Mouse (Mus musculus) ES-Bruce4 (cell line): ENCODE measurements around the gene Dlgap4. TPM values are rescaled to one million over a fixed set of nuclear protein-coding genes. Genes with fewer than 3 reads are reported as not detected.

ENCODE experiments used
- H3K27ac ChIP-seq: 2 replicates; pipeline ENCODE4 v1.5.1; 2012; ENCODE audit warnings: low read length, inconsistent platforms; ENCODE audit not compliant: insufficient read depth
- H3K27me3 ChIP-seq: 2 replicates; pipeline ENCODE4 v1.6.1; 2012; ENCODE audit warnings: mild to moderate bottlenecking, low read length, inconsistent platforms; ENCODE audit not compliant: control insufficient read depth, poor library complexity, insufficient read depth, severe bottlenecking
- H3K36me3 ChIP-seq: 2 replicates; pipeline ENCODE4 v1.6.1; 2012; ENCODE audit warnings: inconsistent platforms, mild to moderate bottlenecking, low read length, moderate library complexity; ENCODE audit not compliant: control insufficient read depth, poor library complexity, insufficient read depth, severe bottlenecking
- H3K4me1 ChIP-seq: one replicate; pipeline ENCODE4 v1.8.1; 2011; ENCODE audit warnings: low read length; ENCODE audit not compliant: control insufficient read depth, insufficient read depth
- H3K4me3 ChIP-seq: 2 replicates; pipeline ENCODE4 v1.5.1; 2011; ENCODE audit warnings: low read depth, mild to moderate bottlenecking, low read length
- H3K9ac ChIP-seq: 2 replicates; pipeline ENCODE4 v1.6.1; 2012; ENCODE audit warnings: low read depth, mild to moderate bottlenecking, inconsistent platforms; ENCODE audit not compliant: poor library complexity, severe bottlenecking
- H3K9me3 ChIP-seq: replicated peaks from 2 replicates; pipeline ENCODE4 v1.6.1; 2012; ENCODE audit warnings: mild to moderate bottlenecking, low read length, inconsistent platforms; ENCODE audit not compliant: control insufficient read depth, poor library complexity, insufficient read depth, severe bottlenecking
- CTCF ChIP-seq: IDR thresholded peaks from one replicate; pipeline ENCODE4 v1.8.1; 2011; ENCODE audit warnings: low read depth, low read length
- EP300 ChIP-seq: IDR thresholded peaks from 2 replicates; pipeline ENCODE4 v1.6.1; 2011; ENCODE audit warnings: low read depth, low read length; ENCODE audit not compliant: insufficient read depth
- POLR2A ChIP-seq: IDR thresholded peaks from one replicate; pipeline ENCODE4 v1.8.1; 2011; ENCODE audit warnings: low read length; ENCODE audit not compliant: insufficient read depth
- polyA plus RNA-seq: library from polyadenylated mRNA; stranded (reverse); fragments of >200 nt; gene quantifications from 2 replicates; pipeline ENCODE4 v1.2.4, GENCODE M21; 2011; ENCODE audit warnings: low read depth; ENCODE audit not compliant: missing spikeins, insufficient read depth, insufficient read length

The Dlgap4 gene
- polyA plus RNA-seq, 1 experiment: 60.6 TPM

- TF ChIP-seq CTCF (no peak), POLR2A (no peak), EP300 (no peak)
- Histone ChIP-seq H3K27me3 (no peaks in the 10 kb centered on the region), H3K36me3 (no peaks in the 10 kb centered on the region), H3K4me1 (peaks cover 14% of the 10 kb centered on the region), H3K27ac (no peak overlapping the region; the same call in 1 of the 2 replicates), H3K9ac (no peak overlapping the region), H3K4me3 (no peak overlapping the region), H3K9me3 (no peaks in the 10 kb centered on the region)
Observed at GRCm38 (mm10) chr2:156645145-156645544, 31.6 kb downstream of the Dlgap4 start.

DNA sequence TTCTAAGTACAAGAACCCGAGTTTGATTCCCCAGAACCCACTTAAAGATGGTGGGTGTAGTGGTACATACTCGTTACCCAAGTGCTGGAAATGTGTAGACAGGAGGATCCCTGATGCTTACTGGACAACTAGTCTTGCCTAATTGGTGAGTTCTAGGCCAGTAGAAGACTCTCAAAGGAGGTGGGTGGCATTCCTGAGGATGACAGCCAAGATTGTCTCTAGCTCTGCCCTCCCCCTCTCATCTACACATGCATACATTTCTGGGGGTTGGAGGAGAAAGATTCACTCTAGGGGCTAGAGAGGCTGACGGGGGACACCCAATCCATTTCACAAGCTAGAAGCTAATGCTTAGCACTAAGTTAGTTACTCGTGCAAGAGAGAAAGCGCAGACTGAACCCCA lies 33.4 kb downstream of the Dlgap4 start:
- Histone ChIP-seq H3K4me1 (peaks cover 8% of the 10 kb centered on the region), H3K27me3 (no peaks in the 10 kb centered on the region), H3K36me3 (no peaks in the 10 kb centered on the region), H3K27ac (no peak overlapping the region), H3K9me3 (no peaks in the 10 kb centered on the region), H3K9ac (no peak overlapping the region), H3K4me3 (no peak overlapping the region)
- TF ChIP-seq POLR2A: no peak
- TF ChIP-seq EP300: no peak
- TF ChIP-seq CTCF: no peak

- Histone ChIP-seq H3K27ac (no peak overlapping the region), H3K36me3 (no peaks in the 10 kb centered on the region), H3K9me3 (no peaks in the 10 kb centered on the region), H3K9ac (no peak overlapping the region), H3K27me3 (no peaks in the 10 kb centered on the region), H3K4me1 (peaks cover 6% of the 10 kb centered on the region), H3K4me3 (no peak overlapping the region)
- no peak for TF ChIP-seq EP300
- no peak for TF ChIP-seq POLR2A
- TF ChIP-seq CTCF: no peak
Observed at GRCm38 (mm10) chr2:156648042-156648441, 34.5 kb downstream of the Dlgap4 start.

GRCm38 (mm10) chr2:156649450-156649849 lies 35.9 kb downstream of the Dlgap4 start:
- Histone ChIP-seq H3K9me3 (no peaks in the 10 kb centered on the region), H3K27ac (no peak overlapping the region), H3K27me3 (no peaks in the 10 kb centered on the region), H3K9ac (no peak overlapping the region), H3K4me3 (no peak overlapping the region), H3K4me1 (peaks cover 1% of the 10 kb centered on the region), H3K36me3 (no peaks in the 10 kb centered on the region)
- TF ChIP-seq EP300 (no peak), CTCF (no peak), POLR2A (no peak)

GRCm38 (mm10) chr2:156651019-156651418 lies 37.5 kb downstream of the Dlgap4 start:
- Histone ChIP-seq H3K27ac (no peak overlapping the region), H3K4me1 (peaks cover 1% of the 10 kb centered on the region), H3K9ac (no peak overlapping the region), H3K4me3 (no peak overlapping the region), H3K36me3 (no peaks in the 10 kb centered on the region), H3K27me3 (no peaks in the 10 kb centered on the region), H3K9me3 (no peaks in the 10 kb centered on the region)
- no peak for TF ChIP-seq EP300
- TF ChIP-seq POLR2A: no peak
- no peak for TF ChIP-seq CTCF

- Histone ChIP-seq H3K27me3 (no peaks in the 10 kb centered on the region), H3K36me3 (no peaks in the 10 kb centered on the region), H3K27ac (no peak overlapping the region), H3K4me1 (no peaks in the 10 kb centered on the region), H3K4me3 (no peak overlapping the region), H3K9me3 (no peaks in the 10 kb centered on the region), H3K9ac (no peak overlapping the region)
- TF ChIP-seq EP300 (no peak), POLR2A (no peak), CTCF (no peak)
Observed at GRCm38 (mm10) chr2:156652841-156653240, 39.3 kb downstream of the Dlgap4 start.
